Mouse (Mus musculus) G1E (cell line): ENCODE measurements around the gene Cldn24.

Source experiments
- CTCF ChIP-seq: IDR thresholded peaks from 2 replicates; pipeline ENCODE4 v1.5.1; 2012; ENCODE audit warnings: low read depth, low read length, inconsistent platforms, mixed read lengths
- GATA1 ChIP-seq: IDR thresholded peaks from 2 replicates; pipeline ENCODE4 v1.6.1; 2012; ENCODE audit warnings: borderline replicate concordance, low read length, inconsistent platforms, mixed read lengths

- TF ChIP-seq CTCF (no peak), GATA1 (no peak)
Measured at GRCm38 (mm10) chr8:47833944-47834343, 12.0 kb downstream of the Cldn24 start.
